Mouse (Mus musculus) spleen, adult 2 months (tissue): ENCODE data around the gene Gle1. TPM values are rescaled to one million over a fixed set of nuclear protein-coding genes. Genes with fewer than 3 reads are reported as not detected.

Experiments used
- DNase-seq, 2 experiments: peaks; one replicate each; pipeline versions ENCODE4 v3.0.0 to v3.0.0-alpha.2; 2012 to 2021; ENCODE audit warnings: low spot score in 2 of 2, low read depth in 1 of 2
- H3K27ac ChIP-seq: fragments of 200-500 bp; 2 replicates; pipeline ENCODE4 v1.5.1; 2012; ENCODE audit warnings: low read length, inconsistent platforms; ENCODE audit not compliant: insufficient read depth
- H3K27me3 ChIP-seq: fragments of 200-500 bp; 2 replicates; pipeline ENCODE4 v1.6.1; 2012; ENCODE audit warnings: mild to moderate bottlenecking, moderate library complexity, low read length, inconsistent platforms; ENCODE audit not compliant: control insufficient read depth, insufficient read depth
- H3K36me3 ChIP-seq: fragments of 200-500 bp; 2 replicates; pipeline ENCODE4 v1.6.1; 2012; ENCODE audit warnings: mild to moderate bottlenecking, low read length, inconsistent platforms; ENCODE audit not compliant: control insufficient read depth, insufficient read depth
- H3K4me1 ChIP-seq: fragments of 200-500 bp; 2 replicates; pipeline ENCODE4 v1.6.1; 2011; ENCODE audit warnings: inconsistent platforms; ENCODE audit not compliant: control insufficient read depth, insufficient read depth, insufficient read length
- H3K4me3 ChIP-seq: fragments of 200-500 bp; 2 replicates; pipeline ENCODE4 v1.5.1; 2011; ENCODE audit warnings: mild to moderate bottlenecking, inconsistent platforms; ENCODE audit not compliant: insufficient read depth, insufficient read length; ENCODE audit errors: extremely low read depth
- CTCF ChIP-seq: fragments of 200-500 bp; IDR thresholded peaks from 2 replicates; pipeline ENCODE4 v1.5.1; 2011; ENCODE audit warnings: mild to moderate bottlenecking, inconsistent platforms; ENCODE audit not compliant: insufficient read depth, insufficient read length, insufficient replicate concordance; ENCODE audit errors: extremely low read depth
- POLR2A ChIP-seq: fragments of 200-500 bp; IDR thresholded peaks from 2 replicates; pipeline ENCODE4 v1.6.1; 2011; ENCODE audit warnings: low read depth, low read length, inconsistent platforms
- WGBS: fragments of 180-500 bp; shearing (Covaris S2); methylation state at CpG from one replicate; pipeline ENCODE4 v1.1.7; 2018; 5-methylcytosine and 5-hydroxymethylcytosine counted together
- polyA plus RNA-seq: library from polyadenylated mRNA; depleted of rRNA; stranded (reverse); fragments of >200 nt; gene quantifications from 2 replicates; pipeline ENCODE4 v1.2.3, GENCODE M21; 2012

Gle1 gene
- polyA plus RNA-seq, 1 experiment: 14.5 TPM

- Histone ChIP-seq H3K4me1 (no peaks in the 10 kb centered on the region), H3K4me3 (no peak overlapping the region), H3K27me3 (no peaks in the 10 kb centered on the region), H3K36me3 (peaks cover 24% of the 10 kb centered on the region), H3K27ac (no peak overlapping the region)
- TF ChIP-seq CTCF: no peak
- TF ChIP-seq POLR2A: no peak
- WGBS: 94% methylated on average over 10 of the region's 10 CpGs
- no peak for DNase-seq
Measured at GRCm38 (mm10) chr2:29930506-29930905, 4.7 kb upstream of the Gle1 start.

DNA sequence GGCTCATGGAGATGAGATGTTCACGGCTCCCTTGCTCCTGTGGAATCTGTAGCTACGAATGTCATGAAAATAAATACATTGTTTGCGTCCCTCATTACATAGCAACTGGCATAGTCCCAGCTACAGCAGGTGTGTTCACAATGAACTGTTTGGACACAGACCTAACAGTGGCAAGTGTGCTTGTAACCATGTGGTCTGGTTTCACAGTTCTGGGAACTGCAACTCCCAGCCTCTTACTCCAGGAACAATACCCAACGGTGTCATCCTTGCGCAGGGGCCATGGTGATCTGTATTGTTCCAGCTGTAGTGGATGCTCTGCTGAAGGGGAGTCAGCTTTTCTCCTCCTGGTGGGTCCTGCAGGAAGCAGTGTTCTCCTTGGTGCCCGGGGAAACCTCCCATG lies 4.0 kb upstream of the Gle1 start:
- H3K4me1 ChIP-seq: no peaks in the 10 kb centered on the region; the same call in 1 of the 2 replicates
- H3K27me3 ChIP-seq: no peaks in the 10 kb centered on the region
- H3K4me3 ChIP-seq: no peak overlapping the region
- no peak overlapping the region for H3K27ac ChIP-seq
- WGBS: 94% methylated on average over 6 of the region's 6 CpGs
- TF ChIP-seq POLR2A (no peak), CTCF (no peak)
- H3K36me3 ChIP-seq: peaks cover 21% of the 10 kb centered on the region
- no peak for DNase-seq

GRCm38 (mm10) chr2:29940073-29940472 lies 4.8 kb downstream of the Gle1 start:
- H3K4me1 ChIP-seq: no peaks in the 10 kb centered on the region; the same call in 1 of the 2 replicates
- H3K4me3 ChIP-seq: no peak overlapping the region
- no peak for DNase-seq
- H3K27me3 ChIP-seq: no peaks in the 10 kb centered on the region
- 93% methylated on average over 9 of the region's 9 CpGs for WGBS
- H3K27ac ChIP-seq: no peak overlapping the region
- TF ChIP-seq CTCF: no peak
- no peak for TF ChIP-seq POLR2A
- peaks cover 40% of the 10 kb centered on the region for H3K36me3 ChIP-seq

DNA sequence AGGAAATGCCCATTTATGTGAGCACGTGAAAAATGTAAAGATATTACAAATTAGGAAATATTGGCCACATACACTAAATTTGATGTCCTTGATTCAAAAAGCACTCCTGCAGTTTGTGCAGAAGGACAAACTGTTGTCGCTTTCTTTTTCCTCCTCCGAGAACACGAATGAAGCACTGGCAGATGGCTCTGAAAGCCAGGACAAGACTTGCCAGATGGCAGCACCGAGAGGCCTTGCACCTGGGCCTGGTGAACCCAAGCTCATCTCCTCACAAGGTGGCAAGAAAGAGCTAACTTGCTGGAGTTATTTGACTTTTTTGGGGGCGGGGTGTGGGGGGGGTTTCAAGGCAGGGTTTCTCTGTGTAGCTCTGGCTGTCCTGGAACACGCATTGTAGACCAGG lies 5.6 kb downstream of the Gle1 start:
- 95% methylated on average over 7 of the region's 7 CpGs for WGBS
- TF ChIP-seq POLR2A (no peak), CTCF (no peak)
- no peak overlapping the region for H3K27ac ChIP-seq
- no peaks in the 10 kb centered on the region for H3K27me3 ChIP-seq
- no peak for DNase-seq
- no peak overlapping the region for H3K4me3 ChIP-seq
- no peaks in the 10 kb centered on the region; the same call in 1 of the 2 replicates for H3K4me1 ChIP-seq
- peaks cover 42% of the 10 kb centered on the region for H3K36me3 ChIP-seq

DNA sequence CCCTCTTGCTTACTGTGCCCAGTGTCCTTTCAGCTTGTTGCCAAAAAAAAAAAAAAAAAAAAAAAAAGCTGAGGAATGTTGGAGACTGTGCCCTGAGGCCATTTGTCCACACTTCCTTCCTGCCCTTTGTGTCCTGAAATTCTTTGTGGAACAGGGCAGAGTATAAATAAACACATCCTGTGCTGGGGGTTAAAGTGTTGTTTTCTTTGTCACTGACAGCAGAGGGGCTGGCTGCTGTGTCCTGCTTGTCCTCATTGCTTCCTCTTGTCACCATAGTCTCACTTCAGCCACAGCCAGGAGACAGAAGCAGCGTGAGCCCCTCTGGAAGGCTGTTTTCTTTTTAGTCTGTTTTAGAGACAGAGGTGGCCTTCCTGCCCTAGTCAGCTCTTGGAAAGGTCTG lies 9.5 kb downstream of the Gle1 start:
- Histone ChIP-seq H3K4me3 (no peak overlapping the region), H3K4me1 (no peaks in the 10 kb centered on the region), H3K27ac (peak overlapping the region; percentile 24; the same call in 1 of the 2 replicates), H3K27me3 (no peaks in the 10 kb centered on the region), H3K36me3 (peaks cover 46% of the 10 kb centered on the region)
- no peak for DNase-seq
- no peak for TF ChIP-seq CTCF
- no peak for TF ChIP-seq POLR2A
- WGBS: 97% methylated on average over 1 of the region's 1 CpGs

- TF ChIP-seq POLR2A: no peak
- TF ChIP-seq CTCF: no peak
- 90% methylated on average over 5 of the region's 5 CpGs for WGBS
- Histone ChIP-seq H3K4me1 (no peaks in the 10 kb centered on the region), H3K4me3 (no peak overlapping the region), H3K36me3 (peaks cover 45% of the 10 kb centered on the region), H3K27me3 (no peaks in the 10 kb centered on the region), H3K27ac (no peak overlapping the region)
- no peak for DNase-seq
Measured at GRCm38 (mm10) chr2:29948896-29949295, 13.7 kb downstream of the Gle1 start.

DNA sequence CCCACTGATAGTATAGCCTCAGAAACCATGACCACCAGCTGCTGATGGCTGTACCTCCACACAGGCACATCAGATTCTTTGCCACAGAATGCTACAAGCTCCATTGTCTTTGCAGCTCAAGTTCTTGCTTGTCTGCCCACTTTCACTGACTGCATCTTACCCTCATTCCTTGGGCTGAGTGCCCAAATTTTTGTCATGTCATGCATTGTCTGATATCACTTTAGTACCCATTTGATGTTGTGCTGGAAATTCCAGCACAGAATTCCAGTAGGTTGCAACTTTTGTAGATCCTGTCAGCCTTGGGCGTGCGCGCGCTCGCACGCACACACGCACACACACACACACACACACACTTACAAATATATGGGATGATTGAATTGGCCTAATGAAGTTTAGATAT lies 26.0 kb downstream of the Gle1 start:
- no peak for TF ChIP-seq CTCF
- no peak for TF ChIP-seq POLR2A
- no peak overlapping the region for H3K27ac ChIP-seq
- no peaks in the 10 kb centered on the region for H3K4me1 ChIP-seq
- H3K36me3 ChIP-seq: peaks cover 8% of the 10 kb centered on the region
- DNase-seq: no peak
- peaks cover 3% of the 10 kb centered on the region; the same call in 1 of the 2 replicates for H3K27me3 ChIP-seq
- no peak overlapping the region for H3K4me3 ChIP-seq
- 97% methylated on average over 7 of the region's 7 CpGs for WGBS
